Mouse (Mus musculus) E14TG2a.4 (cell line): ENCODE data around the gene Coa3.

Experiments
- CTCF ChIP-seq: conservative IDR thresholded peaks from 2 replicates; pipeline ENCODE4 v1.5.1; 2014; ENCODE audit warnings: low read length
- NANOG ChIP-seq: IDR thresholded peaks from 2 replicates; pipeline ENCODE4 v1.6.1; 2014; ENCODE audit warnings: borderline replicate concordance, low read length, mixed read lengths
- POU5F1 ChIP-seq: IDR thresholded peaks from 2 replicates; pipeline ENCODE4 v1.6.1; 2014; ENCODE audit warnings: low read length, borderline replicate concordance

DNA sequence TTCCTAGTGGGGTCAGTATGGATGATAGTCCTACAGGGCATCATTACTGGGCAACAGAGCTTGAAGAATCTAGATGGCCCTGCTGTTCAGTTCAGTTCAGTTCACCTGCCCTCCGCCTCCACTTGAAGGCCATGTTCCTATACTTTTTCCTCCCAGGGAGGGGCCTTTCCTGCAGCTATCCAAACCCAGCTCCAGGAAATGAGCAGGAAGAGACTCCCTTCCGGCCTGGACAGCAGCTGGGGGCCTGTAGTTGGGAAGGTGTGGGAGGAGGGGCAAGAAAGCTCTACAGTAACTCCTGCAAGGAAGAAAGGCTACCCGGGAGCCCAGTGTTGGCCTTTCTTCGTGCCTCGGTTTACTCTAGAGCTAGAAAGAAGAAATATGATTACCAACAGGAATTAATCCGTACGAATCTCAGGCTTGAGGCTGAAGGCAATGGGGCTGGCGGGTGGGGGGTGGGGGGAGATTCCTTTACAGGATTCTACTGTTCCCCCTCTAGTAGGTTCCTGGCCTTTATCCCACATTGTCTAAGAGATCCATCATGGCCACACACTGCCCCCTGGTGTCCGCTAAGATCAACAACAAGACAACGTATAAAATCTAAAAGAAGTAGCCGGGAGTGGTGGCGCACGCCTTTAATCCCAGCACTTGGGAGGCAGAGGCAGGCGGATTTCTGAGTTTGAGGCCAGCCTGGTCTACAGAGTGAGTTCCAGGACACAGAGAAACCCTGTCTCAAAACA, 30.5 kb downstream of the Coa3 start:
- TF ChIP-seq CTCF (peak; percentile 31), POU5F1 (no peak), NANOG (no peak)
